Mouse (Mus musculus) gastrocnemius, postnatal 14 days (tissue): ENCODE results near the gene Serinc5. TPM values are rescaled to one million over a fixed set of nuclear protein-coding genes. Genes with fewer than 3 reads are reported as not detected.

ENCODE experiments used
- DNase-seq: peaks from one replicate; pipeline ENCODE4 v3.0.0; 2021; ENCODE audit warnings: mixed read lengths
- intact Hi-C: fragments of 180-260 bp; cut with DNase I; formaldehyde crosslinking; loops from one replicate; pipeline ENCODE4 v1.15.1; 2025; ENCODE audit warnings: low total_unique reads
- total RNA-seq, 2 experiments: library from RNA; stranded (reverse); gene quantifications; 2 replicates each; pipeline ENCODE4 v1.2.3; 2021

The Serinc5 gene
- total RNA-seq, 2 experiments from 2014 or later: 11.7 to 15.2 TPM

DNA sequence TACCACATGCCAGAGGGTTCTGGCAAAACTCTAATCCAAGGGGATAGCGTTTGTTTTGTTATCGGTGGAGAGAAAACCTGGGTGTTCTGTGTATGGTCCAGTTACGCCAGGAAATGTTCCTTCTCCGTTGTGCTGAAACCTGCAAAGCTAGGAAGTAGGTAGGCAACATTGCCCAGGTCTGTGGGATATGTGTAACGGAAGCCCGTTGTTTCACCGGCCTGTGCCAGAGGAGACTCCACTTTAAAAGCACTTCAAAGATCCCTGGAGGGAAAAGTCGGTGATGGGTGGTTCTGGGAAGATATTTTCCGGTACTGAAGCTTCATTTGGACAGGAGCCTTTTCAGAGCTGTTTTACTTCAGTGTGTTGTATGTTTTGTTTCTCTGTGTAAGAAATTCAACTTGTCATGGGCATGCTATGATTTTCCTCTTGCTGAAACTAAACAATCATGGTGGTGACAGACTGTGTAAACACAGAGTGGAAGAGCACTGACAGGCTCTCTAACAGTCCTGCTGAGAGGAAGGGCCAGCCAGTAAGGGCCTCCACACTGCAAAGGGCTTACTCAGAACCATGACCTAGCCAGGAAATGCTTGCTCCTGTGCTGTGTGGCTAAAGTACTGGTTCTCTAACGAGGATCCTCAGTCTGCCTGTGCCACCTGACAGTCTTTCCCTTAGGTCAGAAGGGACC is 83.1 kb downstream of the Serinc5 start:
- intact Hi-C loops: no loop called here
- DNase-seq: no peak

DNA sequence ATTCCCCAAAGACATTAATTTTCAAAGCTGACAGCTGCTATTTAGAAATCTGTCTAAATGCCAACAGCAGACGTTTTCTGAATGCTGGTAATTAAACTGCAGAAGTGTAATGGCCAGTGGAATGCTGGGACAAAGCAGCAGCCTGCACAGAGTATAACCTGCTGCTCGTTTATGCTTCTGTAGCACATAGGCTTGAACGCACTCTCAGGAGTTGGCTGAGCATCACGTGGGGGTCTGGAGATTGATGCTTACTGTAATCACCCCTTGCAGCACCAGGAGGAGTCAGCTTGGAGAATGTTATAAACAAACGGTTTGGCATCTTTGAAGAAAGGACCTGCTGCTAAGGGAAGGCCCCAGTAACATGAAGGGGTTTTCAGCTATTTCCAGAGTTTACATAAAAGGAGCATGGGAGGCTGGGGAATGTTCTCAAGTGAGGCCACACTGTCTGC is 85.6 kb downstream of the Serinc5 start:
- DNase-seq: no peak
- intact Hi-C loops: no loop called here

GRCm38 (mm10) chr13:92697141-92697540 is 86.2 kb downstream of the Serinc5 start:
- intact Hi-C loops: no loop called here
- DNase-seq: no peak

DNA sequence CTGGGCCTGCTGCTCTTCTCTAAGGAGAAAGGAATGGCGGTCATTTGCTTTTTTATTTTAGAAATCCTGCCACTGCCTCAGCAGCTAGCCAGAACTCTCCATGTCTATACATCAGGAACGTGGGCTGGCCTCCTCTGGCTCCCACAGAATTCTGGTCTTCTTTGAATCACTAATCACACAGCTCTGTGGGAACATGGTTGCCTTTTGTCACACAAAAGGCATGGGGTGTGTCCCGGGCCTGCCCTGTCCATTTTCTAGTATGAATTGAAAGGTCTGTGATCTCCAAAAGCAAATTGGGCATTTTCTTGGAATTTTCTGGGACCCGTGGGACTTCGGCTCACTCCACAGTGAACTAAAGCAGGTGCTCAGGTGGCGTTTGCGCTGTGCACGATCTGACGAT is 87.9 kb downstream of the Serinc5 start:
- no peak for DNase-seq
- intact Hi-C loops: no loop called here

- intact Hi-C loops: no loop called here
- no peak for DNase-seq
These were observed 88.5 kb downstream of the Serinc5 start for GRCm38 (mm10) chr13:92699395-92699794.

DNA sequence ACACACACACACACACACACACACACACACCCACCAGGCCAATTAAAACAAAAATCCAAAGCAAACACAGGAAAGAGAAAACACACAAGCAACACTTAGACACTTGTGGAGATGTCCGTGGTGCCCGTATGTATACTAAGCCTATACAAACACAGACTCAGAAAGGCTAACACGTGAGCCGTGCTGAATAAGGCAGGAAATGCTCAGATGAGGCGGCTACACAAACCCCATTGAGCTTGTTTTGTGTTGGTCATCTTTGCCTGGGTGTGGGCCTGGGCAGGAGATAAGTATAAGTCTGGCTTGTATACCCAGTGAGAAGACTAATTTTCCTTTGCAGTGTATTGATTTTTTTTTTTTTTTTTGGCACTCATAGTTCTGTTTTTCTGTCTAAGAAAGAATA is 91.1 kb downstream of the Serinc5 start:
- DNase-seq: no peak
- intact Hi-C loops: no loop called here

- intact Hi-C loops: no loop called here
- peak; percentile 69 for DNase-seq
These were observed 92.5 kb downstream of the Serinc5 start for GRCm38 (mm10) chr13:92703241-92704027.

DNA sequence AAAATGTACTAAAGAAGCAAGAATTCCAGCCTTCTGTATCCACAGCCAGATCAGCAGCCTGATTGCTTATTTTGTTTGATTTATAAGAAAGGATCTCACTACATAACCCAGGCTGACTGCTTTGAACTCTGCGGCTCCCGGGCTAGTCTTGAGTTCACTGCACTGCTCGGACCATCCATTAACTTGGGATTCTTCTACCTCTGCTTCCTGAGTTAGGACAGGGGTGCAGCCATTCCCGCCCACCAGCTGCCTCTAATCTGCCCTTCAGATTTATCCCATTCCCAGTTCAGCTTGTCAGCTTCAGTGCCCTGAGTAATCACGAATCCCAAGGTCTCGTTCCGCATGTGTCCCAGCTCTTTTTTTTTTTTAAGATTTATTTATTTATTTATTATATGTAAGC is 93.3 kb downstream of the Serinc5 start:
- intact Hi-C loops: no loop called here
- no peak for DNase-seq

GRCm38 (mm10) chr13:92705016-92705535 is 94.2 kb downstream of the Serinc5 start:
- DNase-seq: no peak
- intact Hi-C loops: no loop called here

DNA sequence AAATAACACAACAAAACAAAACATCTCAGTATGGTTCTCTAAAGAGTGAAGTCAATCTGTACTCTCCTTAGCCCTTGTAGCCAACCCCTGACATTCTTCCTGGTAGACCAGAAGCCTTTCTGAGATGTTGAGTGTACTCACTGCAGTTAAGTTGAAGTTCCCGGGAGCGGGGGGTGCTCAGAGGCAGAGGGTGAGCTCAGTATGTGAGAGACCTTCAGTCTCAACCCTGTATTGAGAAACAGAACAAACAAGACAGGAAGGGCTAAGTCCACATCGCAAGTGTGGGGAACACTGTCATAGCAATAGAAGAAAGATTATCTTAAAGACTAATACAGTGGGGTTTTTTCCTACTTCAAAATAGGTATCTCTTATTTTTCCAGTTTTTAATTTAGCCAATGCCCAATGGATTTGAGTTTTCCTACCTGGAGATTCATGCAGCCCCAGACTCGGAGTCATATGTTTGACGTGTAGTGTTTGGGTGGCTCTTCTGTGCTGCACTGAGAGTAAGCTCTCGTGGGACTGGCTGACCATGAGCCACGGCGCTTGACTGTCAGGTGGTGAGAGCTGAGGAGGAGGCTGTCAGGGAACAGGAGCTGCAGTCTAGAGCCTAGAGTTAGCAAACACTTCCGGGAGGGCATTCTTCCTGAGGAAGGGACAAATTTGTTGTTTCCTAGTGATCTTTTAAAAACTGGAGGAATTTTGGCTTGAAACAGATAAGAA is 95.6 kb downstream of the Serinc5 start:
- intact Hi-C loops: no loop called here
- no peak for DNase-seq

GRCm38 (mm10) chr13:92707941-92708340 is 97.0 kb downstream of the Serinc5 start:
- no peak for DNase-seq
- intact Hi-C loops: no loop called here

GRCm38 (mm10) chr13:92708466-92708865 is 97.6 kb downstream of the Serinc5 start:
- no peak for DNase-seq
- intact Hi-C loops: no loop called here

- no peak for DNase-seq
- intact Hi-C loops: no loop called here
These were observed 98.6 kb downstream of the Serinc5 start for GRCm38 (mm10) chr13:92709535-92709934.

GRCm38 (mm10) chr13:92710361-92710760 is 99.5 kb downstream of the Serinc5 start:
- no peak for DNase-seq
- intact Hi-C loops: no loop called here

- no peak for DNase-seq
- intact Hi-C loops: no loop called here
These were observed 100.9 kb downstream of the Serinc5 start for GRCm38 (mm10) chr13:92711821-92712220.

GRCm38 (mm10) chr13:92712619-92713018 is 101.7 kb downstream of the Serinc5 start:
- no peak for DNase-seq
- intact Hi-C loops: no loop called here

- DNase-seq: no peak
- intact Hi-C loops: no loop called here
These were observed 107.2 kb downstream of the Serinc5 start for GRCm38 (mm10) chr13:92717851-92718665.

GRCm38 (mm10) chr13:92721006-92721405 is 110.1 kb downstream of the Serinc5 start:
- intact Hi-C loops: no loop called here
- DNase-seq: peak; percentile 35

DNA sequence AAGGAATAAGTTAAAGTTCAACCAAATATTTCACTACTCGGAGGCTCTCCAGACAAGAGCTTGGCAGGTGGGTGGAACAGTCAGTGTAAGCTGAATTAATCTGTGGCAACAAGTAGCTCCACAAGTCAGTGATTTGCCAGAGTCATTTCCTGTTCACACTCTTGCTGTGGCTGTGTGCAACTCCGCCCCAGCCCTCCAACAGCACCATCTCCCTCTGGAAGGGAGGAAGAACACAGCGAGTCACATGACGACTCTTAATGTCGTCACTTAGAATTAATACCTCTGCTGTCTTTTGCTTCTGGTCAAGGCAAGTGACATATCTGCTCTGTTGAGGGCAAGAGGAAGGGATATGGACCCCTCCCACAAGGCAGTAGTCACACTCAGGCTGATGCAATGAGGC is 111.5 kb downstream of the Serinc5 start:
- DNase-seq: no peak
- intact Hi-C loops: no loop called here
